Mouse (Mus musculus): ENCODE results near the gene Mpeg1.

DNA sequence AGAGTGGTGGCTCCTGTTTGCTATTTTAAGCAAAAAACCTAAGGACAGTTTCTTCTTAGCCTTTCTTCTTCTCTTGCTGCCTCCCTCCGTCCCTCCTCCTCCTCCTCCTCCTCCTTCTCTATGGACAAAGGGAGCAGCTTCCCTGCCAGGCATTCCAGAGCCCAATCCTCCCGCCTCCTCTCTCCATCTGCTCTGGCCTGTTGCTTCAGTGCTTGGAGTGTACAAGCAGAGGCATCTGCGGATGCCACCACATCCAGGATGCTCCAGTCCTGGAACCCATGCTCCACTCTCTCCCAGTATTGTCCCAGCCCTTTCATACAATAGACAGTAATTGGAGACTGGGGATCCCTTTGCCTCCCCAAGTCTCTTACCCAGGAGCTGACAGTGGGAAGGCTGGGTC lies 39.5 kb downstream of the Mpeg1 start:
- no peak for TF ChIP-seq CTCF (IDR thresholded peaks at IDR 0.05; ENCODE audit: control insufficient read depth, insufficient read depth, insufficient read length)
- TF ChIP-seq USF1 (IDR thresholded peaks at IDR 0.05; ENCODE audit: low read depth) = no peak
- TF ChIP-seq CEBPB (IDR thresholded peaks at IDR 0.05; ENCODE audit: low read depth) = no peak
- TF ChIP-seq MAX (IDR thresholded peaks at IDR 0.05) = no peak
- TF ChIP-seq MYOG (IDR thresholded peaks at IDR 0.05; ENCODE audit: control insufficient read depth, extremely low read depth, insufficient read length) = no peak
- no peak for TF ChIP-seq MYOD1 (IDR thresholded peaks at IDR 0.05; ENCODE audit: control insufficient read depth, insufficient read length, low read depth)
- TF ChIP-seq FOSL1 (IDR thresholded peaks at IDR 0.05; ENCODE audit: insufficient read depth, low read length, poor library complexity, severe bottlenecking) = no peak
